Mouse (Mus musculus): Measurements from ENCODE around the gene Ppm1d.

Ppm1d gene

DNA sequence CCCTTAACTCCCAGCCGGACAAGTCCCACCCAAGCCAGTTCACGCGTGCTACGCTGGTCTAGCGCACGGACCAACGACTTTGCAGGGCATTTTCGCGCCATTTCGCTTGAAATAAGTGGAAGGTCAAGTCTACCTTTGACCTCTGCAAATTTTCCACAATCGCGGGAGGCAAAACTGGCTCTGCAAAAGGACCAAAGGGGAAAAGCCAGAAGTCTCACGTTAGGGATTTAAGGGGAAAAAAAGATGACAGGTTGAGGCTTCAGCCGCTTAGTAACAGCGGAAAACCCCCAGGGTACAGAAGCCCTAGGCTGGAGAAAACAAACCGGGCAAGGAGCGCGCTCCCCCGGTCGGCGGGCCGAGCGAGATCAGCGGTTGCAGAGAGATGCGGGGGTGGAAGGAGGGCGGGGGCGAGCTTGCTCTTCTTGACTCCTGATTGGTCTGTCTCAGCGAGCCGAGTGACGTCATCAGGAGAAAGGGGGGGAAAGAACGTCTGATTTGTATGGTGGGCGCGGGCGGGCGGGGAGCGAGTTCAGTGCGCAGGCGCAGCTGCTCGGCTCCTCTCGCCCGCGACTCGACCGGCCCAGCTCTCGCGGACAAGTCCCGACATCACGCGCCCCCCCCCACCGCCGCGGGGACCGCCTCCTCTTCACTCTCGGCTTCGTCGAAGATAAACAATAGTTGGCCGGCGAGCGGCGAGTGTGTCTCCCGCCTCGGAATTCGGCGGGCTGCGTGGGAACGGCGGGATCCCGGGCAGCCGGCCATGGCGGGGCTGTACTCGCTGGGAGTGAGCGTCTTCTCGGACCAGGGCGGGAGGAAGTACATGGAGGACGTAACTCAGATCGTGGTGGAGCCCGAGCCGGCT is at the start of gene Ppm1d:
Gene Ppm1d, plus strand, starts transcription at position 532 of the 862 bp plus-strand sequence.
- DNase-seq (ENCODE audit: low spot score) = peak; percentile 99

DNA sequence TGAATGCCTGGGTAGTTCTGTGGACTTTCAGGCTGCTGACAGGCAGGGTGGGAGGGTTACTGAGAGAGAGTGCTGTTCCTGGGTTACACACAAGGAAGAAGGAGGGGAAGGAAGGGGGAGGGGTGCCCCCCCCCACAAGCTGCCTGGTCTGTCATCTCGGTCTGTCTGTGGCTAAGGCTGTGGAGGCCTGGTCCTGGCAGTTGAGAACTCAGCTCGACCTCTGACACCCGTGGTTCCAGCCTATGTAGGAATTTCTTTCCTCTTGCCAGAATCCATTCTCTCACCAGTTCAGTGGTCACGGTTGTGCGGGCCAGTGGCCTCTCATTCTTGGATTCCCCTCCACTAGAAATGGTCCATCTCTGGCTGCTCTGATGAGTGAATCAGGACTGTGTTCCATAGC is 46.4 kb upstream of the Ppm1d start:
- DNase-seq (ENCODE audit: low spot score) = no peak

DNA sequence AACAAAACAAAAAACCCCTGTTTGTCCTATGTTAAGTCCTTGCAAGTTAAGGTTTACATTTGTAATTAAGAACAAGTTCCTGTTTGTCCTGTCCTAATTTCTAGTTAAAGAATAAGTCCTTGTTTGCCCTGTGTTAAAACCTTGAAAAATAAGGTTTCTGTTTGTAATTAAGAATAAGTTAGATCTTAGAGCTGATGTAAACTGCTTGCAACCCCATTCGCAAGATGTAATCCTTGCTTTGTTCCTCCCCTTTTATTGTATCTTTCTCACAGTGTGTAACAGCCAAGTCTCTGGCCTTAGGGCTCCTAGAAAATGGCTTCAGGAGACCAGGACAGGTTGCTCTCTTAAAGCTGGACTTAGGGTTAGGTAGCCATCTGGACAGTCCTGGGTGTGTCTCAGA is 43.7 kb upstream of the Ppm1d start:
- DNase-seq (ENCODE audit: low spot score) = no peak

DNA sequence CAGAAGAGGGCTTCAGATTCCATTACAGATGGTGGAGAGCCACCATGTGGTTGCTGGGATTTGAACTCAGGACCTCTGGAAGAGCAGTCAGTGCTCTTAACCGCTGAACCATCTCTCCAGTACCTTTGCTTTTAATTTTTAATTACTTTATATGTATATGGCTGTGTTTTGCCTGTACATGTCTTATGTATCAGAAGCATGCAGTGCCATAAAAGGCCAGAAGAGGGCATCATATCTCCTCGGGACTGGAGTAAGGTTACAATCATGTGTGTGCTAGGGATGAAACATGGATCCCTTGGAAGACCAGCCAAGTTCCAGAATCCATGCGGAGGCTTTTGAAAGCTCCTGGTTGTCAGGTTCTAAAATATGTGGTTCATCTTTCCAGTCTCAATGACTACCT is 40.4 kb upstream of the Ppm1d start:
- peak; percentile 67 for DNase-seq (ENCODE audit: low spot score)

DNA sequence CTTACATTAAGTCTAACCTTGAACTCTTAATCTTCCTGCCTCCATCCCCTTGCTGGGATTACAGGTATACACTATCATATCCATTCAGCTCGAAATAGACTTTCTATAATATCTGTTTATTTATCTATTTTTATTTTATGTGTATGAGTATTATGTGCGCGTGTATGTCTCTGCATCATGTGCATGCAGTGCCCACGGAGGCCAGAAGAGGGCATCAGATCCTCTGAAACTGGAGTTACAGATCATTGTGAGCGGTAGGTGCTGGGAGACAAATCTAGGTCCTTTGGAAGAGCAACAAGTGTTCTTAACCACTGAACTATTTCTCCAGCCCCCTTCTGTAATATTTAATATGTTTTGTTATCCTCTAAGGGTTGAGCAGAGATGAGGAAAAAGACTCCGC is 37.7 kb upstream of the Ppm1d start:
- no peak for DNase-seq (ENCODE audit: low spot score)

DNA sequence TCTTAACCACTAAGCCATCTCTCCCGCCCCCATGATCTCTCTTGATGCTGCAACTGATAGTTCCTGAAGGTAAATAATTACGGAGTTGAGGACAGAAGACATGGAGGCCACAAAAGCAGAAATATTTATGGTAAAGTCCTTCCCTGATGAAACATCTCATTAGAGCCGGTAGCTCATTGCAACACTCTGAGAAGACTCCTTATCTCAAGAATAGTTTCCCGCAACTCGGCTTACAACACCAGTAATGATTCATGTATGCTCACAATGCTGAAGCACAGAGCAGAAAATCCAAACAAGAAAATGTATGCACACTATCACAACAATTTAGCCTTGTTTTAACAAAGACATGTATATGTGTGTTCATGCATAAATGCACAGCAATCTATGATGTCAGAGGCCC is 35.9 kb upstream of the Ppm1d start:
- no peak for DNase-seq (ENCODE audit: low spot score)

GRCm38 (mm10) chr11:85277609-85278008 is 33.4 kb upstream of the Ppm1d start:
- DNase-seq (ENCODE audit: low spot score) = no peak

DNA sequence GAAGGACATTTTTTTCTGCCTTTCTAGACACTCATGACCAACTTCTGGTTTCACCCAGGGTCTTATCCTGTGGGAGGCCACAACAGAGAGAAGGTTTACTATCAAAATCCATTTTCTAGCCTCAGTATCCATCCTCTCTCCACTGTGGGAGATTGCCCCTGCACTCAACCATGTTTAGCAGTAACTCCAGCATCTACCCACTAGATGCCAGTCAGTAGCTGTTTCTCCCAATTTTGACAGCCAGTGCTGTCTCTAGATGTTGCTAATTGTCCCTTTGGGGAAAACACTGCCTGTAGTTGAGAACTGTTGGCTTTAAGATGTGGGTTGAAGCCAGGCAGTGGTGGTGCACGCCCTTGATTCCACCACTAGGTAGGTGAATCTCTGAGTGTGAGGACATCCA is 32.9 kb upstream of the Ppm1d start:
- no peak for DNase-seq (ENCODE audit: low spot score)

GRCm38 (mm10) chr11:85281219-85281878 is 29.7 kb upstream of the Ppm1d start:
- DNase-seq (ENCODE audit: low spot score) = no peak

GRCm38 (mm10) chr11:85297953-85298352 is 13.1 kb upstream of the Ppm1d start:
- no peak for DNase-seq (ENCODE audit: low spot score)

DNA sequence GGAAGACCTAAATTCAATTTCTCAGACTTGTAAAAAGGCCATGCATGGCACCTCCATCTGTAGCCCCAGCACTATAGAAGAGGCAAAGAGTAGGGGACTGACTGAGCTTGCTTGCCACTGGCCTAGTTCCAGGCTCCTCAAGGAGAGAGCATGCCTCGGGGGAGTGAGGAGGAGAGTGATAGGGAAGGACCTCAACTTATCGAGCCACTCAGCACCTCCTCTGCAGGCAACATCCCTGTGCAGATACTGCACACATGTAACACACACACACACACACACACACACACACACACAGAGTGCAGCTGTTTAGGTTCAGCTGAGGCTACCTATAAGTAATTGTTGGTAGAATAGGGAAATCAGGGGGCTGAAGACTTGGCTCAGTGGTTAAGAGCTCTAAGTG is 11.2 kb upstream of the Ppm1d start:
- DNase-seq (ENCODE audit: low spot score) = no peak

DNA sequence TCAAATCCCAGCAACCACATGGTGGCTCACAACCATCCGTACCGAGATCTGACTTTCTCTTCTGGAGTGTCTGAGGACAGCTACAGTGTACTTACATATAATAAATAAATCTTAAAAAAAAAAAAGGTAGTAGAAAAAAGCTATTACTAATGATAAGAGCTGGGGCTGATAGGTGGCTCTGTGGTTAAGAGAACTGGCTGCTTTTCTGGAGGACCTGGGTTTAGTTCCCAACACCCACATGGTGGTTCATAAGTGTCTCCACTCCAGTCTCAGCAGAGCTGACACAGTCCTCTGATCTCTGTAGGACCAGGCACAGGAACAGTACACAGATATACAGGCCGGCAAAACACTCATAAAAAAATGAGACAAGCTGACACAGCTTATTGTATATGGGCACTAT is 9.9 kb upstream of the Ppm1d start:
- DNase-seq (ENCODE audit: low spot score) = no peak

- DNase-seq (ENCODE audit: low spot score) = no peak
Observed at GRCm38 (mm10) chr11:85301836-85302235, 9.2 kb upstream of the Ppm1d start.

GRCm38 (mm10) chr11:85306577-85307260 is 4.3 kb upstream of the Ppm1d start:
- DNase-seq (ENCODE audit: low spot score) = no peak

- DNase-seq (ENCODE audit: low spot score) = no peak
Observed at GRCm38 (mm10) chr11:85308799-85309198, 2.2 kb upstream of the Ppm1d start.

- no peak for DNase-seq (ENCODE audit: low spot score)
Observed at GRCm38 (mm10) chr11:85310407-85310712, 684 bp upstream of the Ppm1d start.

DNA sequence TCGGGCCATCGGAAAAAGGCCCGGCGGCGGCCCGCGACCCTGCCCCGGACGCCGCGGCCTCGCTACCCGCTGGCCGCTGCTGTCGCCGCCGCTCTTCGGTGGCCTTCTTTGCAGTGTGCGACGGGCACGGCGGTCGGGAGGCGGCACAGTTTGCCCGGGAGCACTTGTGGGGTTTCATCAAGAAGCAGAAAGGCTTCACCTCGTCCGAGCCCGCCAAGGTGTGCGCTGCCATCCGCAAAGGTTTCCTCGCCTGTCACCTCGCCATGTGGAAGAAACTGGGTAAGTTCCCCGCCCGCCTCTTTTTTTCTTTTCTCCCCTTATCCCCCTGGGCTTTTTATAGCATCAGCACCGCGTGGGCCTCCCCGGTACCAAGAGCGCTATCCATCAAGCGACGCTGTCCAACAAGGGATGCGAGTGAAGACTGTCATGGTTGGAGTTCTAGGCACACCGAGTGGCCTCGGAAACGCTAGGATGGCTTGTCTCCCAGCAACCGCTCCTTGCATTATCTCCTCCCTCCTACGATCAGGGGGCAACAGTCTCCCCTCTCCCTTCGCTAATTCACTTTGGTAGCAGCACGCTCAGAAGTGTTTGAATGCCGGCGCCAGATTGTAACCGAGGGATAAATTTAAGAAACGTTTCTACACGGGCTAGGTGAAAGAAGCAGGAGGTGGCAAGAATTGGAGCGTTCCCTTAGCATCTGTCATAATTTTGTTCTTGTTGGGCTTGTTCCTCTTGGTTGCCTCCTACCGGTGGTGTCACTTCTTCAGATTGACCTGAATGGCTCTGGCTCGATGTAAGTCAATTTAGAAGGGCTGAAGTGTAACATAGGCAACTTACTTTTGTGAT is 824 bp downstream of the Ppm1d start:
- DNase-seq (ENCODE audit: low spot score) = peak; percentile 62

GRCm38 (mm10) chr11:85312818-85313217 is 1.8 kb downstream of the Ppm1d start:
- DNase-seq (ENCODE audit: low spot score) = no peak

DNA sequence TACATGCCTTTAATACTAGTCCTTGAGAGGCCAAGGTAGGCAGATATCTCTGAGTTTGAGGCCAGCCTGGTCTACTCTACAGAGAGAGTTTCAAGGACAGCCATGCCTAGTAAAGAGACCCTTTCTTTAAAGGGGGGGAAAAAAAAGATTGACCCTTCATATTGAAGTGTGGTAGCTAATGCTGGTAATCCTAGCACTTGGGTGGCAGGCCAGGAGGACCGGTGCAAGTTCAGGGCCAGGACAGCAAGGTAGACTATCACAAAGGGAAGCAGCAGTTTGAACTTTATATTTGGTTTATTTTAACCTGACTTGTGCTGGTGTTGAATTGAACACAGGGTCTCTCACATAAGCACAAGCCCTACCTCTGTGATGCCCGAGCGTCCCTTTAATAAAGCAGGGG is 2.3 kb downstream of the Ppm1d start:
- no peak for DNase-seq (ENCODE audit: low spot score)

DNA sequence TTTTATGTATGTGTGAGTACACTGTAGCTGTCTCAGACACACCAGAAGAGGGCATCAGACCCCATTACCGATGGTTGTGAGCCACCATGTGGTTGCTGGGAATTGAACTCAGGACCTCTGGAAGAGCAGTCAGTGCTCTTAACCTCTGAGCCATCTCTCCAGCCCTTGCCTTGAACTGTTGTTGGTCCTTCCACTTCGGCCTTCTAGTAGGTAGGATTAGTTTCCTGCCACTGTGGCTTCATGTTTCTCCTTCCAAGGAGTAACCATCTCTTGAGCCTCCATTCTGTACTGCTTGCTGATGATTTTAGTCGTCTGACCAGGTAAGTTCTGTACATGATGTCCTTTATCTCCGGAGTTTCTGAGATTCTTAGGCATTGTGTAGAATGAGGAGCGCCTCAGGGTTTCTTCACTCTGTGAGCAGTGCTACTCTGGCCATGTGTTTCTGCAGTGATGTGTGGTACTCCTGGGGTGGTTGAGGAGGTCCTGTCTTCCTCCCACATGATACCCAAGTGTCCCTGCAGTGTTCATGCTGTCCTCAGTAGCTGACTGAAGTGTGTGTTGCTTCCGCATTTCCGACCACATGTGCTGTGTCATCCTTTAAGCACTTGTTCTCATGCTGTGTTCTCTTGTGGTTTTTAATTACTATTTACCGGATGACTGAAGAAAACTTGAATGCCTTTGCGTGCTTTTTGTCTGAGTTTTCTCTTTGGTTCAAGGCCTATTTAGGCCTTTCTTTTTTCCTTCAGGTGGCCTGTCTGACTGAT is 12.7 kb downstream of the Ppm1d start:
- DNase-seq (ENCODE audit: low spot score) = no peak

DNA sequence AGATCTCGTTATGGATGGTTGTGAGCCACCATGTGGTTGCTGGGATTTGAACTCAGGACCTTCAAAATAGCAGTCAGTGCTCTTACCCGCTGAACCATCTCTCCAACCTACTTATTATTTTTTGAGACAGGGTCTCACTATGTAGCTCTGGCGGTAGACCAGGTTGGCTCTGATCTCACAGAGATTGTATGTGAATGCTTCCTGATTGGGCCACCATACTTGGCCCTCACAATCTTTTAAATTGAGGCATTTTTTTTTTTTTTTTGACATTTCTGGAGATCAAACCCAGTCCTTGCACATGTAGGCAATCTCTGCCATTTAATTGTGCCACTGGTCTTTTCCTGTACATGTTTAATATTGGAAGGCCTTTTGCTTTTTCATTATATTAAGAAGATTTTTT is 17.7 kb downstream of the Ppm1d start:
- DNase-seq (ENCODE audit: low spot score) = no peak
